Mouse (Mus musculus): ENCODE results near the gene Prpmp5.
"Not testable (repeated sequence)": the region's sequence is repeated elsewhere in the genome, so short reads cannot be mapped to it uniquely, and the experiment has no call there.

Gene Prpmp5

GRCm38 (mm10) chr6:132314657-132315056 is at the start of gene Prpmp5:
Prpmp5 (minus strand) TSS chr6:132314757.
- in situ Hi-C loops (cut with MboI; ENCODE audit: low pct_unique_long_range_greater_than_20kb in 1 of 2, low sequenced_read_pairs in 2 of 2, unreplicated experiment in 1 of 2) = not testable (repeated sequence)

DNA sequence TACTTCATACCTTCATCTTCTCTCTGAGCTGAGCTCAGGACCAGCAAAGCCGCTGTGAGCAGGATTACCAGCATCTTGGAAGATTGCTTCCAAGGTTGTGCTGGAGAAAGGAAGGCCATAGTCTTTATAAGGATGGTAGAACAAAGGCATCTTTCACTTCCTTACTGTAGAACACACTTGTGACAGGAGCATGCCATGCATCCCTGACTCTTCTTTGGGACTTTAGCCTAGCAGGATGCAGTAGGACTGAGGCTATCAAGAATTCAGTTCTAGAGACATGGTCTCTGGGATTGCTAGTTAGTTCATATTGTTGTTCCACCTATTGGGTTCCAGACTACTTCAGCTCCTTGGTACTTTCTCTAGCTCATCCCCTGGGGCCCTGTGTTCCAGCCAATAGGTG is 49.5 kb upstream of the Prpmp5 start, which contains the start of gene Gm8882:
TSS of gene Gm8882 (minus strand) at position 101 of the 400 bp plus-strand sequence.
- in situ Hi-C loops (cut with MboI; ENCODE audit: low pct_unique_long_range_greater_than_20kb in 1 of 2, low sequenced_read_pairs in 2 of 2, unreplicated experiment in 1 of 2) = not testable (repeated sequence)
